Mouse (Mus musculus) hindbrain, embryonic 10.5 days (tissue): Measurements from ENCODE around the gene Fam104a. TPM values are rescaled to one million over a fixed set of nuclear protein-coding genes. Genes with fewer than 3 reads are reported as not detected.
A peak's percentile ranks its signal among the peaks of the same experiment; 100 is the strongest.
"Not testable (repeated sequence)": the region's sequence is repeated elsewhere in the genome, so short reads cannot be mapped to it uniquely, and the experiment has no call there.

Experiments used
- DNase-seq: peaks from one replicate; pipeline ENCODE4 v3.0.0-alpha.2; 2017; ENCODE audit warnings: low spot score
- H3K27ac ChIP-seq: fragments of 300-500 bp; sonication (generic); 2 replicates; pipeline ENCODE4 v1.5.1; 2016; ENCODE audit warnings: mild to moderate bottlenecking, moderate library complexity
- H3K27me3 ChIP-seq: fragments of 300-500 bp; sonication (generic); 2 replicates; pipeline ENCODE4 v1.6.1; 2016; ENCODE audit warnings: mild to moderate bottlenecking; ENCODE audit not compliant: poor library complexity, insufficient read depth, severe bottlenecking
- H3K36me3 ChIP-seq: fragments of 300-500 bp; sonication (generic); 2 replicates; pipeline ENCODE4 v1.6.1; 2016; ENCODE audit warnings: mild to moderate bottlenecking, moderate library complexity
- H3K4me1 ChIP-seq: fragments of 300-500 bp; sonication (generic); replicated peaks from 2 replicates; pipeline ENCODE4 v1.6.1; 2016; ENCODE audit warnings: mild to moderate bottlenecking
- H3K4me3 ChIP-seq: fragments of 300-500 bp; sonication (generic); 2 replicates; pipeline ENCODE4 v1.5.1; 2016; ENCODE audit warnings: mild to moderate bottlenecking, moderate library complexity
- H3K9me3 ChIP-seq: fragments of 300-500 bp; sonication (generic); 2 replicates; pipeline ENCODE4 v1.6.1; 2016; ENCODE audit warnings: mild to moderate bottlenecking, moderate library complexity
- WGBS: fragments of 180-500 bp; shearing (Covaris S2); methylation state at CpG from one replicate; pipeline ENCODE4 v1.1.7; 2016; 5-methylcytosine and 5-hydroxymethylcytosine counted together
- polyA plus RNA-seq: library from polyadenylated mRNA; unstranded; fragments of >200 nt; fragmentation: Nextera tagmentation; extraction: Ambion mirVana; gene quantifications from 2 replicates; pipeline ENCODE4 v1.2.1, GENCODE M21; 2016

Gene Fam104a
- polyA plus RNA-seq, 1 experiment from 2014 or later, result 58.8 TPM

DNA sequence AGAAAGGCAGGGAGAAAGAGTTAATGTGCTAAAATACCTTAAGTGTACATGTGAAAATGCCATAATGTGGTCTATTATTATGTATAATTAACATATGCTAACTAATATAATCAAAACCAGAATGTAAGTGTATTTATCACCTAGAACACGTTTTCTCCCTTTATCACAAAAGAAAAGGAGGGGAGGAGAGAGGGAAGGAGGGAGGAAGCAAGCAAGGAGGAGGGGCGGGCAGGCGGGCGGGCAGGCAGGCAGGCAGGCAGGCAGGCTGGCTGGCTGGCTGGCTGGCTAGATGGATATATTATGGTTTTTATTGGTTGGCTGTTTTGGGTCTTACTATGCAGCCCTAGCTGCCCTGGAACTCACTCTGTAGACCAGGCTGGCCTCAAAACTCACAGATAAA is 14.2 kb downstream of the Fam104a start:
- H3K9me3 ChIP-seq, result no peaks in the 10 kb centered on the region
- H3K27me3 ChIP-seq, result no peaks in the 10 kb centered on the region
- no peak overlapping the region for H3K27ac ChIP-seq
- H3K36me3 ChIP-seq, result peaks cover 90% of the 10 kb centered on the region
- no peak for DNase-seq
- no peak overlapping the region for H3K4me3 ChIP-seq
- 85% methylated on average over 4 of the region's 4 CpGs for WGBS
- peaks cover 10% of the 10 kb centered on the region; the same call in 1 of the 2 replicates for H3K4me1 ChIP-seq

- Histone ChIP-seq H3K27ac (no peak overlapping the region), H3K27me3 (no peaks in the 10 kb centered on the region), H3K4me1 (peaks cover 10% of the 10 kb centered on the region; the same call in 1 of the 2 replicates), H3K4me3 (no peak overlapping the region), H3K9me3 (no peaks in the 10 kb centered on the region), H3K36me3 (peaks cover 90% of the 10 kb centered on the region)
- WGBS, result 95% methylated on average over 5 of the region's 5 CpGs
- no peak for DNase-seq
These were observed 15.1 kb downstream of the Fam104a start for GRCm38 (mm10) chr11:113668857-113669256.

DNA sequence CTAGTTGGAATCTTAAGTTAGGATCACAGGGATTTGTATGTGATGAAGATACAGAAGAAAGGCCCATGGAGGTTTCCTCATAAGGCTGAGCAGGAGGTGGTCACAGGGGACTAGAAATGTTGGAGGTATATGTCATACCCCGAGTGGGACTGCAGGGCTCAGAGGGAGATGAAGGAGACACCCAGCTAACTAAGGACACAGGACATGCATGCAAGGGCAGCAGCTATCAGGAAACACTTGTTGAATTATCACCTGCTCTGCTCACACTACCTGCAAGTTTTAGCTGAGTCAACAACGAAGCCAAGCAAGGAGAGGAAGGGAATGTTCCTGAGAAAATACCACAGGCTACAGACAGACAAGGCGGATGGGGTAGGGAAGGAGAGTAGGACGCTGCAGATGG is 16.3 kb downstream of the Fam104a start:
- peaks cover 10% of the 10 kb centered on the region; the same call in 1 of the 2 replicates for H3K4me1 ChIP-seq
- H3K9me3 ChIP-seq, result no peaks in the 10 kb centered on the region
- peaks cover 90% of the 10 kb centered on the region for H3K36me3 ChIP-seq
- 87% methylated on average over 4 of the region's 4 CpGs for WGBS
- H3K27me3 ChIP-seq, result no peaks in the 10 kb centered on the region
- H3K27ac ChIP-seq, result no peak overlapping the region
- H3K4me3 ChIP-seq, result no peak overlapping the region
- no peak for DNase-seq

GRCm38 (mm10) chr11:113667122-113667521 is 16.8 kb downstream of the Fam104a start:
- no peaks in the 10 kb centered on the region for H3K27me3 ChIP-seq
- WGBS, result 92% methylated on average over 2 of the region's 2 CpGs
- no peak overlapping the region for H3K27ac ChIP-seq
- no peak for DNase-seq
- H3K36me3 ChIP-seq, result peaks cover 90% of the 10 kb centered on the region
- no peaks in the 10 kb centered on the region for H3K9me3 ChIP-seq
- H3K4me1 ChIP-seq, result peaks cover 10% of the 10 kb centered on the region; the same call in 1 of the 2 replicates
- H3K4me3 ChIP-seq, result no peak overlapping the region

GRCm38 (mm10) chr11:113666648-113667047 is 17.3 kb downstream of the Fam104a start:
- no peak for DNase-seq
- H3K9me3 ChIP-seq, result no peaks in the 10 kb centered on the region
- H3K27me3 ChIP-seq, result no peaks in the 10 kb centered on the region
- H3K27ac ChIP-seq, result no peak overlapping the region
- H3K4me1 ChIP-seq, result peaks cover 10% of the 10 kb centered on the region; the same call in 1 of the 2 replicates
- WGBS, result 70% methylated on average over 10 of the region's 10 CpGs
- H3K36me3 ChIP-seq, result peaks cover 90% of the 10 kb centered on the region
- no peak overlapping the region for H3K4me3 ChIP-seq

GRCm38 (mm10) chr11:113666205-113666604 is 17.8 kb downstream of the Fam104a start:
- Histone ChIP-seq H3K4me3 (no peak overlapping the region), H3K36me3 (peaks cover 90% of the 10 kb centered on the region), H3K27me3 (no peaks in the 10 kb centered on the region), H3K27ac (no peak overlapping the region), H3K4me1 (peaks cover 10% of the 10 kb centered on the region; the same call in 1 of the 2 replicates), H3K9me3 (no peaks in the 10 kb centered on the region)
- no peak for DNase-seq
- WGBS, result 90% methylated on average over 6 of the region's 6 CpGs

DNA sequence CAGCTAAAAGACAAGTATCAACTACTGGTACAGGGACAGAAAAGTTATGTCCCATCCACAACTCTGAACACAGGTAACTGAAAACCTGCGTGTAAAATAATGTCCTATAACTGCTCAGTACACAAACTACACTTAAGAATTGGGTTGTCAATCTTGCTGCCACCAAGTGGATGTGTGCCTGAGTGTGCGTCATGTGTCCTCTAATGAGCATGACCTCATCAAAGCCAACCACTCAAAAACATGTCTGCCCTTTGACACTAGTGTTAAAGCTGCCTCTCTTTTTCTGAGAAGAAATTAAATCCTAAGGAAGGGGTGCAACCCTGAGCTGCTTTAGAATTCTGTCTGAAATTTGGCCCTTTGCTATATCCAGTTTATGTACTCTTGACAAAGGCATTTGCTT is 19.7 kb downstream of the Fam104a start:
- WGBS, result 65% methylated on average over 2 of the region's 2 CpGs
- Histone ChIP-seq H3K27me3 (no peaks in the 10 kb centered on the region), H3K4me1 (peaks cover 10% of the 10 kb centered on the region; the same call in 1 of the 2 replicates), H3K9me3 (no peaks in the 10 kb centered on the region), H3K4me3 (no peak overlapping the region), H3K36me3 (peaks cover 91% of the 10 kb centered on the region), H3K27ac (no peak overlapping the region)
- no peak for DNase-seq

GRCm38 (mm10) chr11:113661835-113662351 is 22.1 kb downstream of the Fam104a start:
- Histone ChIP-seq H3K36me3 (peaks cover 92% of the 10 kb centered on the region), H3K27ac (no peak overlapping the region), H3K4me3 (no peak overlapping the region), H3K9me3 (no peaks in the 10 kb centered on the region), H3K27me3 (no peaks in the 10 kb centered on the region), H3K4me1 (peaks cover 10% of the 10 kb centered on the region; the same call in 1 of the 2 replicates)
- WGBS, result 93% methylated on average over 18 of the region's 18 CpGs
- no peak for DNase-seq

- Histone ChIP-seq H3K9me3 (no peaks in the 10 kb centered on the region), H3K27ac (no peak overlapping the region), H3K4me1 (peaks cover 15% of the 10 kb centered on the region), H3K36me3 (peaks cover 97% of the 10 kb centered on the region), H3K27me3 (no peaks in the 10 kb centered on the region), H3K4me3 (no peak overlapping the region)
- DNase-seq, result no peak
- WGBS, result 98% methylated on average over 11 of the region's 11 CpGs
These were observed 23.0 kb downstream of the Fam104a start for GRCm38 (mm10) chr11:113660940-113661339.

DNA sequence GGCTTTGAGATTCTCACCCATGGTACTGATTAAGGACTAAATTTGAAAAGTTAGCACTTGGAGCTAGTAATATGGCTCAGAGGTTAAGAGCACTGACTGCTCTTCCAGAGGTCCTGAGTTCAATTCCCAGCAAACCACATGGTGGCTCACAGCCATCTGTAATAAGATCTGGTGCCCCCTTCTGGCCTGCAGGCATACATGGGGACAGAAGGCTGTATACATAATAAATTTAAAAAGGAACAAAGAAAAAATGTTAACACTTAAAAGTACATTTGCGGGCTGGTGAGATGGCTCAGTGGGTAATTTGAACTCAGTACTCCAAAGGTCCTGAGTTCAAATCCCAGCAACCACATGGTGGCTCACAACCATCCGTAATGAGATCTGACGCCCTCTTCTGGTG is 23.7 kb downstream of the Fam104a start:
- H3K9me3 ChIP-seq, H3K27ac ChIP-seq, DNase-seq, H3K4me3 ChIP-seq, H3K27me3 ChIP-seq: not testable (repeated sequence)
- peaks cover 100% of the 10 kb centered on the region for H3K36me3 ChIP-seq
- H3K4me1 ChIP-seq, result peaks cover 15% of the 10 kb centered on the region
- 97% methylated on average over 3 of the region's 3 CpGs for WGBS

GRCm38 (mm10) chr11:113658763-113659162 is 25.2 kb downstream of the Fam104a start:
- peaks cover 20% of the 10 kb centered on the region for H3K4me1 ChIP-seq
- 0 out of 2 replicates have a peak overlapping the region, but pooled peaks have one; percentile 23 for H3K27ac ChIP-seq
- peaks cover 100% of the 10 kb centered on the region for H3K36me3 ChIP-seq
- 93% methylated on average over 4 of the region's 4 CpGs for WGBS
- no peaks in the 10 kb centered on the region for H3K9me3 ChIP-seq
- no peak overlapping the region for H3K4me3 ChIP-seq
- no peak for DNase-seq
- H3K27me3 ChIP-seq, result no peaks in the 10 kb centered on the region

DNA sequence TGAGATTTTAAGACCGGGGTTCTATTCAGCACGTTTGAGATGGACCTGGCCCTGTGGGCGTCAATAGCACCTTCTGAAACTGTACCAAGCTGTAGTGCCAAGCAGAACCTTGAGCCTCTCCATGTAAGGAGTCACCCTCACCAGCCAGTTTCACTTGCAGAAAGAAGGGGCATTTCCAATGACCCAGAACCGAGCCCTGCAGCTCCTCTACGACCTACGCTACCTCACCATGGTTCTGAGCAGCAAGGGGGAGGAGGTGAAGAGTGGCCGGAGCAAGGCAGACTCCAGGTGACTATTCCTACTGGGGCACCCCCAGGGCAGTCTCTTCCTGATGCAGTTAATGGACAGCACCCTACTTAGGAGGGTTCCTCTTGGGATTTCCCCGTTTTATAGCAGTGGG is 25.6 kb downstream of the Fam104a start:
- 90% methylated on average over 8 of the region's 8 CpGs for WGBS
- DNase-seq, result no peak
- no peaks in the 10 kb centered on the region for H3K9me3 ChIP-seq
- peaks cover 100% of the 10 kb centered on the region for H3K36me3 ChIP-seq
- peaks cover 21% of the 10 kb centered on the region for H3K4me1 ChIP-seq
- H3K27me3 ChIP-seq, result no peaks in the 10 kb centered on the region
- no peak overlapping the region for H3K4me3 ChIP-seq
- 0 out of 2 replicates have a peak overlapping the region, but pooled peaks have one; percentile 23 for H3K27ac ChIP-seq

- Histone ChIP-seq H3K27me3 (no peaks in the 10 kb centered on the region), H3K27ac (no peak overlapping the region), H3K36me3 (peaks cover 100% of the 10 kb centered on the region), H3K4me1 (peaks cover 31% of the 10 kb centered on the region), H3K4me3 (no peak overlapping the region), H3K9me3 (no peaks in the 10 kb centered on the region)
- DNase-seq, result no peak
- 72% methylated on average over 4 of the region's 4 CpGs for WGBS
These were observed 26.7 kb downstream of the Fam104a start for GRCm38 (mm10) chr11:113657221-113657620.
